Mouse (Mus musculus) stomach, postnatal 0 days (tissue): Measurements from ENCODE around the gene Creb5.

Experiments
- CTCF ChIP-seq: IDR thresholded peaks from 2 replicates; pipeline ENCODE4 v1.5.1; 2016; ENCODE audit warnings: antibody characterized with exemption, low read depth, mild to moderate bottlenecking, moderate library complexity
- EP300 ChIP-seq: optimal IDR thresholded peaks from 2 replicates; pipeline ENCODE3; 2016; ENCODE audit warnings: antibody characterized with exemption

DNA sequence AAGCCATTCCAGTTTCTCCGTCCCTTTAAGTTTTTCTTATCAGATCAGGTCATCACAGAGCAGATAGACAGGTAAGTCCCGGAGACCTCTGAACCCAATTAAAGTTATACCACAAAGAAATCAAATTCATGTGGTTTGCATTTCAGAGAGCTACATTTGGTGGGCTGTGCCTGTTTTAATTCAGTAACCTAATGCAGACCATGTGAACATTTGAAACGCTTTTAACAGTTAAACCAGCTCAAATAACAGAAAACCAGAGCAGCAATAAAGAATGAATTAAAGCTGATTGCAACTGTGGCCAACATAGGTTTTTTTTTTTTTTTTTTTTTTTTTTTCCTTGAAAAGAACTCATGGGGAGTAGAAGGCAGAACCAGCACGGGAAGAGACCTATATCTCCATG, 182.1 kb downstream of the Creb5 start:
- no peak for TF ChIP-seq CTCF
- TF ChIP-seq EP300: no peak
